Mouse (Mus musculus) heart, postnatal 0 days (tissue): ENCODE data around the gene Fryl. TPM values are rescaled to one million over a fixed set of nuclear protein-coding genes. Genes with fewer than 3 reads are reported as not detected.

Experiments
- ATAC-seq: fragments of 200-750 bp; cut with Nextera tagmentation; 2 replicates; pipeline ENCODE4 v1.8.0; 2017; ENCODE audit warnings: low read depth, moderate number of reproducible peaks, moderate library complexity; ENCODE audit not compliant: insufficient read depth
- DNase-seq: peaks from one replicate; pipeline ENCODE4 v3.0.0-alpha.2; 2016; ENCODE audit warnings: low spot score
- H3K27ac ChIP-seq: fragments of 300-500 bp; sonication (generic); 2 replicates; pipeline ENCODE4 v1.5.1; 2014; ENCODE audit warnings: low read depth, mild to moderate bottlenecking
- H3K27me3 ChIP-seq: fragments of 300-500 bp; sonication (generic); 2 replicates; pipeline ENCODE4 v1.6.1; 2014; ENCODE audit warnings: low read length, mixed read lengths; ENCODE audit not compliant: control insufficient read depth, insufficient read depth
- H3K36me3 ChIP-seq: fragments of 300-500 bp; sonication (generic); replicated peaks from 2 replicates; pipeline ENCODE4 v1.6.1; 2014; ENCODE audit warnings: low read length, mixed read lengths; ENCODE audit not compliant: control insufficient read depth, insufficient read depth
- H3K4me1 ChIP-seq: fragments of 300-500 bp; sonication (generic); 2 replicates; pipeline ENCODE4 v1.6.1; 2014; ENCODE audit warnings: antibody characterized with exemption; ENCODE audit not compliant: control insufficient read depth, insufficient read depth
- H3K4me2 ChIP-seq: fragments of 300-500 bp; sonication (generic); 2 replicates; pipeline ENCODE4 v1.6.1; 2014; ENCODE audit warnings: low read depth, mild to moderate bottlenecking, low read length, moderate library complexity
- H3K4me3 ChIP-seq: fragments of 300-500 bp; sonication (generic); 2 replicates; pipeline ENCODE4 v1.5.1; 2014; ENCODE audit warnings: low read depth, low read length
- H3K9ac ChIP-seq: fragments of 300-500 bp; sonication (generic); replicated peaks from 2 replicates; pipeline ENCODE4 v1.6.1; 2014; ENCODE audit warnings: low read depth, low read length, mixed read lengths
- H3K9me3 ChIP-seq: fragments of 300-500 bp; sonication (generic); replicated peaks from 2 replicates; pipeline ENCODE4 v1.6.1; 2016; ENCODE audit warnings: low read length; ENCODE audit not compliant: control insufficient read depth
- CTCF ChIP-seq: IDR thresholded peaks from 2 replicates; pipeline ENCODE4 v1.5.1; 2016; ENCODE audit warnings: antibody characterized with exemption, control low read depth, low read depth
- EP300 ChIP-seq: IDR thresholded peaks from 2 replicates; pipeline ENCODE4 v1.6.1; 2016; ENCODE audit warnings: antibody characterized with exemption, low read depth
- WGBS: fragments of 180-500 bp; shearing (Covaris S2); extraction: QIAGEN DNeasy Blood & Tissue Kit; methylation state at CpG from one replicate; pipeline ENCODE4 v1.1.7; 2014; 5-methylcytosine and 5-hydroxymethylcytosine counted together
- polyA plus RNA-seq: library from polyadenylated mRNA; unstranded; fragments of >200 nt; fragmentation: Nextera tagmentation; extraction: Ambion mirVana; gene quantifications from 2 replicates; pipeline ENCODE4 v1.2.1, GENCODE M21; 2015
- total RNA-seq: library from RNA; depleted of rRNA; stranded (reverse); fragments of >200 nt; gene quantifications from 2 replicates; pipeline ENCODE4 v1.2.3, GENCODE M21; 2014; ENCODE audit warnings: low replicate concordance

Gene Fryl
- total and polyA plus RNA-seq, 2 experiments from 2014 or later = 19.3 to 43.0 TPM

DNA sequence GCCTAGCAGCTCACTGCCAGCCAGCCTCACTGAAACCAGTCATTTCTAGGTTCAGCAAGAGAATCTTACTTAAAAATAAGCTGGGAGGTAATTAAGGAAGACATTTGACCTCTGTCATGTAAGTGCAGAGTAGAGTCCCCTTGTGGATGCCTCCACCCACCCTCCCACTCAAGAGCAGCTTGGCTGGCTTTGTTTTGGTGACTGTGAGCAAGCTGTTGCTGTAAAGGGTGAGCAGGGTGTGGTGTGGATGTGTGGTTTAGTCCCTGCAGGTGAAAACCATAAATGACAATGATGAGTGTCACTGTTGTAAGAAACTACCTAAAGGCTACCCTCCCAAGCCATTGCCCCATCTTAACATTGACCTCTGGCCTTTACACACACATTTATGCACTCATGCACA is 104.2 kb downstream of the Fryl start:
- Histone ChIP-seq H3K4me2 (no peak overlapping the region), H3K4me1 (no peaks in the 10 kb centered on the region; the same call in 1 of the 2 replicates), H3K27me3 (no peaks in the 10 kb centered on the region), H3K9ac (no peak overlapping the region), H3K9me3 (no peaks in the 10 kb centered on the region), H3K4me3 (no peak overlapping the region), H3K27ac (no peak overlapping the region), H3K36me3 (peaks cover 9% of the 10 kb centered on the region)
- no peak for TF ChIP-seq CTCF
- TF ChIP-seq EP300 = no peak
- ATAC-seq (no peak), DNase-seq (no peak)

DNA sequence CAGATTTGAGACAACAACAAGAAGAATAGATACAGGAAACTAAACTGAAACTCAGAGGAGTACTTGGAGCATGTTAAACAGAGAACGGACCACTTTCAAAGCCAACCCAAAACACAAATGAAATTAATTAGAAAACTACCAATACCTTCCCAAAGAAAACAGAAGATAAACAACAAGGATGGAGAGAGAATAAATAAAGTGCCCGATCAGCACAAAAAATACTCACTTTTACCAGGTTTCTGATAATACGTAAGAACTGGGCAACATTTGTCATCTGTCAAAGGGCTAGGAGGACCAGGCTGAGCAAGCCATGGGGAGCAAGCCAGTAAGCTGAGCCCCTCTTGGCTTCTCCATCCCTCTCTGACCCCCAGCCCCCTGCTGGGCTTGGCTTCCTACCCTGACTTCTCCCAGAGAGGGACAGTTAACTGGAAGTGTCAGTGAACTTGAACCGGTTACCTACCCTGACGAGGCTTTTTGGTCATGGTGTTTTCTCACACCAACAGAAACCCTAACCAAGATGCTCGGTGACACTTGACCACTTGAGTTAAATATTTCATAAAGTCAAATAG is 105.5 kb downstream of the Fryl start:
- Histone ChIP-seq H3K27ac (no peak overlapping the region), H3K36me3 (peaks cover 19% of the 10 kb centered on the region), H3K4me2 (no peak overlapping the region), H3K9me3 (no peaks in the 10 kb centered on the region), H3K27me3 (no peaks in the 10 kb centered on the region), H3K9ac (no peak overlapping the region), H3K4me3 (no peak overlapping the region), H3K4me1 (no peaks in the 10 kb centered on the region)
- TF ChIP-seq EP300 = no peak
- no peak for TF ChIP-seq CTCF
- ATAC-seq = no peak
- WGBS = 86% methylated on average over 6 of the region's 6 CpGs
- no peak for DNase-seq

DNA sequence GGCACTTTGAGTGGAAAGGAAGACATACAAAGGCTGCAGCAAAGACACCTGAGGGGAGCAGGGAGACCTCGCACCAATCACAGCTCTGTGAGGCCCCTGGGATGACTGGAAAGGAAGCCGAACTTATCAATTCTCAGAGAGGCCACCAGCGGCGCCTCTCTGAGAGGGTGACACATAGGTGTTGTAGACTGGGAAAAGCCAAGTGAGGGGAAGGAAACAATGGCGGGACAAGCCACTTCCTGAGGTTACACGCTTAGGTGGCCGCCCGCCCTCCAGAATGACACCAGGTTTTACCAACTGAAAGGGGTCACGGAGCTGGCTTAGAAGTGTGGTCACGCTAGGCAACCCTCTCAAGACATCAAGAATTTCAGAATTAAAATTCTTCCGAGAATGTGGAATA is 111.4 kb downstream of the Fryl start:
- ATAC-seq = no peak

DNA sequence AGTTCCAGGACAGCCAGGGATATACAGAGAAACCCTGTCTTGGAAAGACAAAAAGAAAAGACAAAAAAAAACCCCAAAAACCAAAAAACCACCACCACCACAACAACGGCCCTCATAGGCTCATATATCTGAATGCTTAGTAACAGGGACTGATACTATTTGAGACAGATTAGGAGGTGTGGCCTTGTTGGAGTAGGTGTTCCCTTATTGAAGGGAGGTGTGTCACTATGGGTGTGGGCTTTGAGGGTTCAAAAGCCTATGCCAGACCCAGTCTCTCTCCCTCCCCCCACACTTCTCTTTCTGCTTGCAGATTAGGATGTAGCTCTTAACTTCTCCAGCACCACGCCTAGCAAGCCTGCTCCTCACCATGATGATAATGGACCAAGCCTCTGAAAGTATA is 114.7 kb downstream of the Fryl start:
- no peak overlapping the region for H3K4me2 ChIP-seq
- H3K36me3 ChIP-seq = peaks cover 21% of the 10 kb centered on the region
- no peak for DNase-seq
- H3K9ac ChIP-seq = no peak overlapping the region
- no peak overlapping the region for H3K27ac ChIP-seq
- no peak for ATAC-seq
- WGBS = 89% methylated on average over 2 of the region's 2 CpGs
- no peak for TF ChIP-seq EP300
- TF ChIP-seq CTCF = no peak
- H3K27me3 ChIP-seq = no peaks in the 10 kb centered on the region
- no peaks in the 10 kb centered on the region for H3K4me1 ChIP-seq
- no peaks in the 10 kb centered on the region for H3K9me3 ChIP-seq
- H3K4me3 ChIP-seq = no peak overlapping the region

More for the DNA sequence above, 111.4 kb downstream of the Fryl start:
- H3K9ac ChIP-seq = no peak overlapping the region
- no peaks in the 10 kb centered on the region for H3K27me3 ChIP-seq
- H3K36me3 ChIP-seq = peaks cover 35% of the 10 kb centered on the region
- no peaks in the 10 kb centered on the region for H3K4me1 ChIP-seq
- H3K4me3 ChIP-seq = no peak overlapping the region
- TF ChIP-seq CTCF (no peak), EP300 (no peak)
- no peaks in the 10 kb centered on the region for H3K9me3 ChIP-seq
- DNase-seq = no peak
- no peak overlapping the region for H3K27ac ChIP-seq
- no peak overlapping the region for H3K4me2 ChIP-seq
- WGBS = 71% methylated on average over 11 of the region's 11 CpGs

DNA sequence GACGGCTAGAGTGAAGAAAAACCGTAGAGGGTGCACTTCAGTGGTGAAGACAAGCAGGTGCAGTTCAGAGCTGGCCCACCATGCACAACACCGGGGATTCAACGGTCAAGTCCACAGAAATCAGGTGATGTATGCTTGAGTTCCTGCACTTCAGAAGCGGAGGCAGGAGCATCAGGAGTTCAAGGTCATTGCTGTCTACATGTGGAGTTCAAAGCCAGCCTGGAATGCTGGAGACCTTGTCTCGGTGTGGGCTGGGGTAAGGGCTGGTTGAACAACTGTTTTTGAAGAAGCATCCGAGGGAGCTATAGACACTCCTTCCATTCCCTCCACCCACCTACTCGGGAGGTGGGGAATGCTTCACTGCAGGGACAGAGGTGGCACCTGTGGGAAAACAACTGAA is 115.3 kb downstream of the Fryl start:
- Histone ChIP-seq H3K27ac (no peak overlapping the region), H3K4me3 (no peak overlapping the region), H3K9ac (no peak overlapping the region), H3K4me1 (no peaks in the 10 kb centered on the region), H3K4me2 (no peak overlapping the region), H3K36me3 (peaks cover 16% of the 10 kb centered on the region), H3K27me3 (no peaks in the 10 kb centered on the region), H3K9me3 (no peaks in the 10 kb centered on the region)
- TF ChIP-seq EP300 (no peak), CTCF (no peak)
- WGBS = 83% methylated on average over 8 of the region's 8 CpGs
- ATAC-seq (no peak), DNase-seq (no peak)

DNA sequence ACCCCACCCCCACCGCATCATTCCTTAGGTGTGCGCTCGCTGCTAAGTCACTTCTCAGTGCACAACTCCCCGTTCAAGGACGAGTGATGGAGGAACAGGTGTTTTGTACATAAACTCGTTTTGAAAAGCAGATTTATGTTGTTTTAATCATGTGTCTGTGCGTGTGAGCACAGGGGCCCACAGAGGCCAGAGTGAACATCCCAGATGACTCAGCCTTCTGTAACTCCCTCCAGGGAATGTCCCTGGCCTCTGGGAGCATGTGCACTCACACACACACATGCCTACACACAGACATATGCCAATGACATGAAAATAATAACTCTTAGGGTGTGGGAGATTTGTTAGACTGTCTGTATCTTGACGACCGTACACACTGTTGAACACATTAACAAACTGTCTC is 118.9 kb downstream of the Fryl start:
- peaks cover 16% of the 10 kb centered on the region for H3K36me3 ChIP-seq
- H3K27me3 ChIP-seq = no peaks in the 10 kb centered on the region
- no peak for TF ChIP-seq CTCF
- TF ChIP-seq EP300 = no peak
- H3K27ac ChIP-seq = no peak overlapping the region
- H3K9me3 ChIP-seq = no peaks in the 10 kb centered on the region
- WGBS = 83% methylated on average over 9 of the region's 9 CpGs
- ATAC-seq = no peak
- H3K4me3 ChIP-seq = no peak overlapping the region
- H3K4me2 ChIP-seq = no peak overlapping the region
- H3K4me1 ChIP-seq = no peaks in the 10 kb centered on the region
- DNase-seq = no peak
- no peak overlapping the region for H3K9ac ChIP-seq
